Mouse (Mus musculus): Measurements from ENCODE around the gene Polr2i. TPM values are rescaled to one million over a fixed set of nuclear protein-coding genes. Genes with fewer than 3 reads are reported as not detected.
"Not testable (repeated sequence)": the region's sequence is repeated elsewhere in the genome, so short reads cannot be mapped to it uniquely, and the experiment has no call there.

Polr2i gene
- total RNA-seq, 2 experiments from 2014 or later = 53.3 to 56.3 TPM

DNA sequence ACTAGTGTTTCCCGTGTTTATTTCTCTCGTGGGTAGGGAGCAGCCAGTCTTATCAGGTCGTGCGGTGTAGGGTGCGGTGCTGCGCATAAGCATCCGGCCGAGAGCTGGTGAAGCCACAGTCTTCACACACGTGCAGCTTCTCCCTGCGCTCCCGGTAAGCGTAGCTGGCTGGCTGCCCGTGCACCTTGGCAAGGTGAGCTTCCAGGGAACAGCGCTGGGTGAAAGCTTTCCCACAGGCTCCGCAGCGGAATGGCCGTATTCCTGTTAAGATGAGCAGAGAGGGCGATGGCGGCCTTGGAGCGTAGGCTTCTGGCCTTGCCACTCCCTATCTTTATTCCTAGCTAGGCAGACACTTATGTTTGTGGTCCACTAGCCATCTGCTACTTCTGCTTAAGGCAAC, 1.6 kb downstream of the Polr2i start:
- no peak for DNase-seq (ENCODE audit: extremely low spot score in 1 of 2, low spot score in 2 of 2)
- no peak for TF ChIP-seq CTCF (IDR thresholded peaks at IDR 0.05)
- intact Hi-C loops (cut with DNase I) = loop anchor here (5.0 kb wide), 1 partner anchor 49 kb away; the partner anchor contains the start of genes Thap8 and Wdr62
- Histone ChIP-seq H3K4me3 (no peak overlapping the region), H3K27ac (no peak overlapping the region)

DNA sequence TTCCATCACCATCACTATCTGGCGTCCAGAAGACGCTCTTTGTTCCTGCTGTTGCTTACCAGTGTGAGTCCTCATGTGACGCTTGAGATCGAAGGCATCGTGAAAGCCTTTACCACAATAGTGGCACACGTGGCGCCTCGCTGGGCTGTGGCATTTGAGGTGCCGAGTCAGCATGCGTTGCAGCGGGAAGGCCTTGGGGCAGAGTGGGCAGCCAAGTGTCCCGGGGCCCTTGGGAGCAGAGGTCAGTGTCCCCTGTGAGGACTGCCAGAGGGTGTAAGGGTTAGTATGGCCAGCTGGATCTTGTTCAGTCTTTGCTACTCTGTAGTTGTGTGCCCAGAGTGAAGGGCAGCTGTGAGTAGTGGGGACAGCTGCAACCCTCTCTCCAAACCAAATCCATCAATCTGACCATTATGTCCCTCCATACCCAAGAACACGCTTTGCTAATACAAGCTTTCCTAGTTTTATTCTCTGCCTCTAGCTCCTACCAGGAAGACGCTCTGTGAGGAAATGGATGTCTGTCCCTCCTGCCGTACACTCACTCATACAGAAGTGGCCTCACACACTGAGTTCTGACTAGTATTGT, 2.6 kb downstream of the Polr2i start:
- DNase-seq (ENCODE audit: extremely low spot score in 1 of 2, low spot score in 2 of 2) = no peak
- no peak overlapping the region for H3K27ac ChIP-seq
- no peak for TF ChIP-seq CTCF (IDR thresholded peaks at IDR 0.05)
- no peak overlapping the region for H3K4me3 ChIP-seq
- intact Hi-C loops (cut with DNase I) = loop anchor here (5.0 kb wide), 1 partner anchor 48 kb away; the partner anchor contains the start of genes Thap8 and Wdr62

DNA sequence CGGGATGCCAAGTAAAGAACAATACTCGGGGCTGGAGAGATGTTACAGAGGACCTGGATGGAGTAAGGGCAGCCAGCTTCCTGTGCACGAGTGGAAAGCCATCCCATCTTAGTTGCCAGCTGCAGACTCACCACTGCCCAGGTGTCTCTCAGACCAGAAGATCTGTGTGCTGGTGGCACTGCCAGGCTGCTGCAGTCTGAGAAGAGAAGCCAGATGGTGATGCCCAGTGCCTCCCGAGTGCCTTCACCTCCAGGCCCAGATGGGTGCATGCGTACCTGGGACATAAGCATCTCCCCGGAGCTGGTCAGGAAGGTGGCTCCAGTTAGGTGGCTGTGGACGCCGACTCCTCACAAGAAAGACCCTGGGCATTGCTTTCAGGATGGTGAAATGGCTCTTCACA, 3.3 kb downstream of the Polr2i start:
- no peak overlapping the region for H3K4me3 ChIP-seq
- no peak for DNase-seq (ENCODE audit: extremely low spot score in 1 of 2, low spot score in 2 of 2)
- no peak overlapping the region for H3K27ac ChIP-seq
- TF ChIP-seq CTCF (IDR thresholded peaks at IDR 0.05) = no peak
- intact Hi-C loops (cut with DNase I) = loop anchor here (5.0 kb wide), 1 partner anchor 37 kb away; no protein-coding TSS in a partner anchor

DNA sequence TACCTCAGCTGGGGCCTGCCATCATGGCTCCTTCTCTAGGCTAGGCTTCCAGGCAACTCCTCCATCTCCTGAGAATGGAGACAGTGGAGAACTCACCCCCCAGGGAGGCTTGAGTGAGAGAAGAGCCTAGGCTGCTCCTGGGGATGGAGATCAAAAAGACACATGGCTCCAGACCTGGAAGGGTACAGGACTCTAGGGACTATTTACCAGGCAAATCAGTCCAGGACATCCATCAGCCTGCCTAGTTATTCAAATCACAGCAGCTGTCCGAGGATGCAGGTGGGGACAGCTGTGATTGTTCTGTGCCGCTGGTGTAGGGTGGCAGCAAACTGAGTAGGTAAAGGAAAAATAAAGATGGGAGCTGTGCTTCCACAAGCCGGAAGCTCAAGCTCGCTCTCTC, 3.9 kb downstream of the Polr2i start, which contains the start of gene Ovol3:
Ovol3 (minus strand) TSS at position 101 of the 400 bp plus-strand sequence.
- no peak for DNase-seq (ENCODE audit: extremely low spot score in 1 of 2, low spot score in 2 of 2)
- intact Hi-C loops (cut with DNase I) = loop anchor here (5.0 kb wide), 1 partner anchor 37 kb away; no protein-coding TSS in a partner anchor
- Histone ChIP-seq H3K27ac (no peak within 1 kb of the TSS), H3K4me3 (no peak within 1 kb of the TSS)
- no peak for TF ChIP-seq CTCF (IDR thresholded peaks at IDR 0.05)

- H3K4me3 ChIP-seq; H3K27ac ChIP-seq; DNase-seq (ENCODE audit: extremely low spot score in 1 of 2, low spot score in 2 of 2): not testable (repeated sequence)
- intact Hi-C loops (cut with DNase I) = loop anchor here (5.0 kb wide), 1 partner anchor 35 kb away; no protein-coding TSS in a partner anchor
Observed at GRCm38 (mm10) chr7:30237374-30237773, 5.6 kb downstream of the Polr2i start.

- no peak for TF ChIP-seq CTCF (IDR thresholded peaks at IDR 0.05)
- intact Hi-C loops (cut with DNase I) = no loop called here
- Histone ChIP-seq H3K27ac (no peak overlapping the region), H3K4me3 (no peak overlapping the region)
- no peak for DNase-seq (ENCODE audit: extremely low spot score in 1 of 2, low spot score in 2 of 2)
Observed at GRCm38 (mm10) chr7:30251956-30252954, 20.5 kb downstream of the Polr2i start.

DNA sequence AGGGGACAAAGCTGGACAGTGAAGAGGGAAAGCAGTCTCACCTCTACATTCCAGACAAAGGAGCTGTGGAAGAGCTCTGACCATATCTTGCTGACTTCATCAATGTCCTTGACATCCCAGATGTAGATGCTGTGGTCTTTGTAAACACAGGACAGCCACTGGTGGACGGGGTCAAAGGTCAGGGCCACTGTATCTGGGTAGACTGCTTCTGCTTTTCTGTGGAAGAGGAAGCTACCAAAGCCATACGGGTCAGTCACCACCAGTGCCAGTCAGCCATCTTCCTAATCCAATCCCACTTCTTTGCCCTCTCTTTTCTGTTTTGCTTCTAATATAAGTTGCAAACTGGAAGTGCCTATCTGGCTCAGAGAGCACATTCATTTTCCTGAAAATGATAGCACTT, 33.3 kb downstream of the Polr2i start:
- intact Hi-C loops (cut with DNase I) = no loop called here
- TF ChIP-seq CTCF (IDR thresholded peaks at IDR 0.05) = no peak
- no peak overlapping the region for H3K27ac ChIP-seq
- H3K4me3 ChIP-seq = no peak overlapping the region
- DNase-seq (ENCODE audit: extremely low spot score in 1 of 2, low spot score in 2 of 2) = no peak

DNA sequence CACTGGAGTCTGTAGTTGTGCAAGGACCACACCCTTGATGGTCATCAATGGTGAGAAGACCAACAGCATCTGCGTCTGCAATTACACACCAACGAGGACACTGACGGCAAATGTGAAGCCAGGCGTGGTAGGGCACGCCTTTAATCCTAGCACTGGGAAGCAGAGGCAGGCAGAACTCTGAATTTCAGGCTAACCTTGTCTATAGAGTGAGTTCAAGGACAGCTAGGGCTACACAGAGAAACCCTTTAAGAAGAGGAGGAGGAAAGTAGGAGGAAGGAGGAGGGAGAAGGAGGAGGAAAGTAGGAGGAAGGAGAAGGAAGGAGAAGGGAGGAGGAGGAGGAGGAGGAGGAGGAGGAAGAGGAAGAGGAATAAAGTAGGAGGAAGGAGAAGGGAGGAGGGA, 33.8 kb downstream of the Polr2i start:
- no peak overlapping the region for H3K27ac ChIP-seq
- intact Hi-C loops (cut with DNase I) = no loop called here
- H3K4me3 ChIP-seq = no peak overlapping the region
- no peak for TF ChIP-seq CTCF (IDR thresholded peaks at IDR 0.05)
- DNase-seq (ENCODE audit: extremely low spot score in 1 of 2, low spot score in 2 of 2) = no peak

DNA sequence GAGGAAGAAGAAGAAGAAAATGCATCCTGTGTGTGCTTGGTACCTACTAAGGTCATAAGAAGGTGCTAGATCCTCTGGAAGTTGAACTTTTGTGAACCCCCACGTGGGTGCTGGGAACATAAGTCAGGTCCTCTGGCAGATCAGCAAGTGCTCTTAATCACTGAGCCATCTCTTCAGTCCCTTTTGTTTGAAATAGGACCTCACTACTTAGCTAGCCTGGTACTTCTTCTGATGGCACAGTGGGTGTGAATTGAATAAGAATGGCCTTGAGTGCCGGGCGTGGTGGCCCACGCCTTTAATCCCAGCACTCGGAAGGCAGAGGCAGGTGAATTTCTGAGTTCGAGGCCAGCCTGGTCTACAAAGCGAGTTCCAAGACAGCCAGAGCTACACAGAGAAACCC, 34.2 kb downstream of the Polr2i start:
- Histone ChIP-seq H3K4me3 (no peak overlapping the region), H3K27ac (no peak overlapping the region)
- no peak for DNase-seq (ENCODE audit: extremely low spot score in 1 of 2, low spot score in 2 of 2)
- intact Hi-C loops (cut with DNase I) = no loop called here
- no peak for TF ChIP-seq CTCF (IDR thresholded peaks at IDR 0.05)

GRCm38 (mm10) chr7:30266780-30267179, 35.0 kb downstream of the Polr2i start:
- Histone ChIP-seq H3K4me3 (no peak overlapping the region), H3K27ac (no peak overlapping the region)
- no peak for DNase-seq (ENCODE audit: extremely low spot score in 1 of 2, low spot score in 2 of 2)
- intact Hi-C loops (cut with DNase I) = no loop called here
- TF ChIP-seq CTCF (IDR thresholded peaks at IDR 0.05) = no peak

GRCm38 (mm10) chr7:30269641-30270040, 37.9 kb downstream of the Polr2i start:
- no peak for DNase-seq (ENCODE audit: extremely low spot score in 1 of 2, low spot score in 2 of 2)
- TF ChIP-seq CTCF (IDR thresholded peaks at IDR 0.05) = no peak
- no peak overlapping the region for H3K4me3 ChIP-seq
- no peak overlapping the region for H3K27ac ChIP-seq
- intact Hi-C loops (cut with DNase I) = loop anchor here (5.0 kb wide), 1 partner anchor 32 kb away; the partner anchor contains the start of gene Ovol3

DNA sequence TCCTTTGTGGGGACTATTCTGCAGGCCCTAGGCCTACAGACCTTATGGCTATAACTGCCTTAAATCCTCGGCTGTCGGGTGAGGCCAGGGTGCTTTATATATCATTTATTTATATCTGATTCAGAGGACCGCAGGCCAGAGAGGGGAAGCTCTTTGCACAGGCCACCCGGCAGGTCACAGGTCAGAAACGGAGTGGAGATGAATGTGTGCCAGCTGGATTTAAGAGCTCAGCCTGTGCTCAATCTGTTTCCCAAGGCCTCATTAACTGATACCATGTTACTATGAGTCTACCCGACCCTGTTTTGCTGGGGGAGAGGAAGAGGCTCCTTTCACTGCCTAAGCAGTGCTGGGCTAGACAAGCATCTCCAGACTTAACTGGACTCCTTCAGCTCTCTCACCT, 42.6 kb downstream of the Polr2i start:
- no peak for DNase-seq (ENCODE audit: extremely low spot score in 1 of 2, low spot score in 2 of 2)
- intact Hi-C loops (cut with DNase I) = loop anchor here (5.0 kb wide), 1 partner anchor 37 kb away; the partner anchor contains the start of gene Ovol3
- Histone ChIP-seq H3K4me3 (no peak overlapping the region), H3K27ac (no peak overlapping the region)
- no peak for TF ChIP-seq CTCF (IDR thresholded peaks at IDR 0.05)

Measured in left cerebral cortex, adult 2 months (tissue).